ENCODE assay signal across 31 mouse cellular contexts in the genomic region with DNA sequence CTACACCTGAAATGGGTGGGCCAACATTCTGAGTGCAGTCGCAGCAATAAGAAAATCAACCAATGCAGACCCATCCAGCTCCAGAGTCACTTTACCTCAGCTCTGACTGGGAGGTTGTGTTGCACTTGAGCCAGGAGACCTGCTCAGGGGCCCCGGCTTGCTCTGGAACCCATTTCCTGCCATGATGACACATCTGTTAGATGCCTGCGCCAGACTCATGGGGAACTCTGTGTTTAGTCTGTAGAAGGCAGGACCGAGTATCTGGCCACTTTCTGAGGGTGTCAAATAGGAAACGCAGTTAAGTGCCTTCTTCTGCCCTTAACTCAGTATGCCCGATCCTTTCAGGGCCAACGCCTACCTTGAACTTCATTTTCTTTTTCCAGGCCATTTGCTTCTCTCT.
DNase-seq lines count a peak whose midpoint lies in the region; ATAC-seq and TF ChIP-seq lines count a peak whose summit lies in the region.
"Had no signal": no experiment of that assay in that cellular context is flagged by ENCODE, and none has a peak within 500 bp of the region (broad histone marks: within the 10 kb centered on the region; RNA-seq: fewer than 3 reads in every experiment).

No protein-coding gene starts in this region.

- DNase-seq in heart, adult 8-10 months (ENCODE audit: low spot score) = no peak
- DNase-seq in 3T3-L1 (ENCODE audit: low read depth, low spot score) = peak; percentile 44
- DNase-seq in frontal cortex, postnatal 10 days (ENCODE audit: low spot score in 2 of 2) = no peak
- DNase-seq: adrenal gland, adult 2 months; adrenal gland, postnatal 36 days; cerebellum, adult 18-20 months; cerebellum, postnatal 10 days; gastrocnemius, postnatal 25 days; heart, adult 18-20 months; kidney, adult 8-10 months; liver; lung, adult 2 months; lung, postnatal 10 days; retina, postnatal 1 day; right cerebral cortex, postnatal 14 days had no signal

- WGBS in heart, embryonic 13.5 days = 42% methylated on average over 7 of the region's 7 CpGs
- 90% methylated on average over 7 of the region's 7 CpGs for WGBS in forebrain, embryonic 13.5 days

- H3K27ac ChIP-seq in heart, embryonic 13.5 days (replicated peaks) = peak overlapping the region; percentile 62; the same call in 1 of the 2 replicates
- H3K27ac ChIP-seq in embryonic fibroblast, embryonic 13.5 days (ENCODE audit: insufficient read depth, low read length) = peak overlapping the region; percentile 21; the same call in 1 of the 2 replicates
- no peak overlapping the region for H3K27ac ChIP-seq in forebrain, embryonic 13.5 days
- H3K27ac ChIP-seq: forebrain, embryonic 12.5 days; hindbrain, embryonic 12.5 days; hindbrain, postnatal 0 days; kidney, postnatal 0 days; liver, embryonic 14.5 days; macrophage; midbrain, embryonic 15.5 days; neural tube, embryonic 15.5 days; stomach, embryonic 15.5 days had no signal

- H3K4me3 ChIP-seq in heart, embryonic 13.5 days = no peak overlapping the region
- H3K4me3 ChIP-seq in E14TG2a.4 (replicated peaks; ENCODE audit: low read length) = peak overlapping the region; percentile 41
- H3K4me3 ChIP-seq in embryonic fibroblast, embryonic 13.5 days (ENCODE audit: insufficient read depth, low read length) = no peak overlapping the region
- no peak overlapping the region for H3K4me3 ChIP-seq in forebrain, embryonic 13.5 days
- H3K4me3 ChIP-seq: forebrain, embryonic 12.5 days; hindbrain, embryonic 12.5 days; midbrain, embryonic 15.5 days; neural tube, embryonic 15.5 days; stomach, embryonic 15.5 days had no signal

- H3K9ac ChIP-seq in heart, embryonic 13.5 days = no peak overlapping the region
- H3K9ac ChIP-seq in forebrain, embryonic 13.5 days = no peak overlapping the region
- H3K9ac ChIP-seq: forebrain, embryonic 12.5 days; hindbrain, embryonic 12.5 days; liver, embryonic 14.5 days; midbrain, embryonic 15.5 days; neural tube, embryonic 15.5 days; stomach, embryonic 15.5 days had no signal

- H3K4me1 ChIP-seq in heart, embryonic 13.5 days = peaks cover 68% of the 10 kb centered on the region
- peaks cover 93% of the 10 kb centered on the region for H3K4me1 ChIP-seq in E14TG2a.4 (replicated peaks; ENCODE audit: low read depth, low read length)
- H3K4me1 ChIP-seq in embryonic fibroblast, embryonic 13.5 days (ENCODE audit: control insufficient read depth, insufficient read depth, low read length) = peaks cover 32% of the 10 kb centered on the region
- H3K4me1 ChIP-seq in forebrain, embryonic 13.5 days = peaks cover 18% of the 10 kb centered on the region

- no peaks in the 10 kb centered on the region for H3K27me3 ChIP-seq in heart, embryonic 13.5 days (replicated peaks)
- H3K27me3 ChIP-seq in E14TG2a.4 (ENCODE audit: insufficient read depth, low read length) = no peaks in the 10 kb centered on the region
- no peaks in the 10 kb centered on the region for H3K27me3 ChIP-seq in forebrain, embryonic 13.5 days
- H3K27me3 ChIP-seq: CH12.LX; forebrain, embryonic 12.5 days; hindbrain, embryonic 12.5 days; midbrain, embryonic 15.5 days; neural tube, embryonic 15.5 days; stomach, embryonic 15.5 days had no signal

- ATAC-seq in heart, embryonic 13.5 days (ENCODE audit: extremely low read depth, insufficient number of reproducible peaks, low FRiP score, low TSS enrichment) = no peak
- ATAC-seq in forebrain, embryonic 13.5 days = no peak
- ATAC-seq: activated CD4-positive, CD25-positive, alpha-beta regulatory T cell, adult 4 months; hindbrain, postnatal 0 days; intestine, embryonic 16.5 days had no signal

- no peak overlapping the region for H3K4me2 ChIP-seq in heart, embryonic 13.5 days
- no peak overlapping the region for H3K4me2 ChIP-seq in forebrain, embryonic 13.5 days
- H3K4me2 ChIP-seq: forebrain, embryonic 12.5 days; hindbrain, embryonic 12.5 days; midbrain, embryonic 15.5 days; neural tube, embryonic 15.5 days; stomach, embryonic 15.5 days had no signal

- H3K9me3 ChIP-seq in heart, embryonic 13.5 days = no peaks in the 10 kb centered on the region
- no peaks in the 10 kb centered on the region for H3K9me3 ChIP-seq in E14TG2a.4 (ENCODE audit: low read length)
- H3K9me3 ChIP-seq in forebrain, embryonic 13.5 days (replicated peaks) = no peaks in the 10 kb centered on the region
- H3K9me3 ChIP-seq: forebrain, embryonic 12.5 days; hindbrain, embryonic 12.5 days; midbrain, embryonic 15.5 days; neural tube, embryonic 15.5 days; stomach, embryonic 15.5 days had no signal

- no peak for TF ChIP-seq CTCF in E14TG2a.4 (conservative IDR thresholded peaks at IDR 0.05; ENCODE audit: low read length)
- no peak for TF ChIP-seq CTCF in embryonic fibroblast, embryonic 13.5 days (IDR thresholded peaks at IDR 0.05; ENCODE audit: borderline replicate concordance, insufficient read depth, low read length)

- TF ChIP-seq POLR2A in embryonic fibroblast, embryonic 13.5 days (IDR thresholded peaks at IDR 0.05; ENCODE audit: low read depth, low read length) = no peak

- H3K36me3 ChIP-seq in heart, embryonic 13.5 days = no peaks in the 10 kb centered on the region
- H3K36me3 ChIP-seq in E14TG2a.4 (ENCODE audit: insufficient read depth, low read length) = no peaks in the 10 kb centered on the region
- H3K36me3 ChIP-seq in forebrain, embryonic 13.5 days (ENCODE audit: poor library complexity, severe bottlenecking) = no peaks in the 10 kb centered on the region
- H3K36me3 ChIP-seq: forebrain, embryonic 12.5 days; hindbrain, embryonic 12.5 days; midbrain, embryonic 15.5 days; neural tube, embryonic 15.5 days; stomach, embryonic 15.5 days had no signal
